Mouse (Mus musculus) midbrain, embryonic 15.5 days (tissue): Measurements from ENCODE around the gene Zfp697. TPM values are rescaled to one million over a fixed set of nuclear protein-coding genes. Genes with fewer than 3 reads are reported as not detected.
"Not testable (repeated sequence)": the region's sequence is repeated elsewhere in the genome, so short reads cannot be mapped to it uniquely, and the experiment has no call there.

Experiments
- ATAC-seq: fragments of 200-750 bp; cut with Nextera tagmentation; replicated peaks from 2 replicates; pipeline ENCODE4 v1.8.0; 2017; ENCODE audit warnings: moderate TSS enrichment
- H3K27ac ChIP-seq: fragments of 300-500 bp; sonication (generic); 2 replicates; pipeline ENCODE4 v1.5.1; 2015; ENCODE audit warnings: mild to moderate bottlenecking, inconsistent platforms
- H3K27me3 ChIP-seq: fragments of 300-500 bp; sonication (generic); replicated peaks from 2 replicates; pipeline ENCODE4 v1.6.1; 2015; ENCODE audit warnings: inconsistent platforms
- H3K36me3 ChIP-seq: fragments of 300-500 bp; sonication (generic); replicated peaks from 2 replicates; pipeline ENCODE4 v1.6.1; 2015; ENCODE audit warnings: inconsistent platforms
- H3K4me1 ChIP-seq: fragments of 300-500 bp; sonication (generic); 2 replicates; pipeline ENCODE4 v1.6.1; 2015; ENCODE audit warnings: inconsistent platforms
- H3K4me2 ChIP-seq: fragments of 300-500 bp; sonication (generic); 2 replicates; pipeline ENCODE4 v1.6.1; 2015; ENCODE audit warnings: inconsistent platforms, mild to moderate bottlenecking, moderate library complexity
- H3K4me3 ChIP-seq: fragments of 300-500 bp; sonication (generic); 2 replicates; pipeline ENCODE4 v1.5.1; 2015; ENCODE audit warnings: mild to moderate bottlenecking, inconsistent platforms
- H3K9ac ChIP-seq: fragments of 300-500 bp; sonication (generic); 2 replicates; pipeline ENCODE4 v1.6.1; 2015; ENCODE audit warnings: mild to moderate bottlenecking, inconsistent platforms
- H3K9me3 ChIP-seq: fragments of 300-500 bp; sonication (generic); 2 replicates; pipeline ENCODE4 v1.6.1; 2016; ENCODE audit warnings: inconsistent platforms
- WGBS: fragments of 180-500 bp; shearing (Covaris S2); methylation state at CpG from one replicate; pipeline ENCODE4 v1.1.7; 2015; ENCODE audit warnings: mixed read lengths; 5-methylcytosine and 5-hydroxymethylcytosine counted together
- polyA plus RNA-seq: library from polyadenylated mRNA; unstranded; fragments of >200 nt; fragmentation: Nextera tagmentation; extraction: Ambion mirVana; gene quantifications from 2 replicates; pipeline ENCODE4 v1.2.1, GENCODE M21; 2015

The Zfp697 gene
- polyA plus RNA-seq, 1 experiment from 2014 or later = 19.8 TPM

DNA sequence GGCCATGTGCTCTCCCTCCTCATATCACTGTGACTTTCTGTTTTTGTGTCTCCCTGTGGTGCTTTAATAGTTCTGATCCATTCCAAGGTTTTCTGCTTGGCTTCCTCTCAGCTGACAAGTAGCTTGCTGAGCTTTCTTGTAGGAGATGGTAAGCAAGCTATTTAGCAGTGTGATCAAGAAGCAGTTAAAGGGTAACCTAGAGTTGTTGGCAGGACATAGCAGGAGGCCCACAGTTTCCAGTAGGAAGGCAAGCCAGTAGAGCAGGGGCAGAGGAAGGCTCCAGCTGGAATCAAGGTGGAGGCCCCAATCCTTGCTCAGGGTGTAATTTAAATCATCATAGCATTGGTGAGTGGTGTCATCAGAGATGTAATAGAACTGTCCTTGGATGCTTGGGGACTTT lies 298.5 kb downstream of the Zfp697 start:
- no peaks in the 10 kb centered on the region for H3K27me3 ChIP-seq
- no peak for ATAC-seq
- no peak overlapping the region for H3K4me3 ChIP-seq
- no peaks in the 10 kb centered on the region for H3K9me3 ChIP-seq
- H3K4me1 ChIP-seq = no peaks in the 10 kb centered on the region
- H3K36me3 ChIP-seq = no peaks in the 10 kb centered on the region
- no peak overlapping the region for H3K27ac ChIP-seq
- no peak overlapping the region for H3K4me2 ChIP-seq
- H3K9ac ChIP-seq = no peak overlapping the region

DNA sequence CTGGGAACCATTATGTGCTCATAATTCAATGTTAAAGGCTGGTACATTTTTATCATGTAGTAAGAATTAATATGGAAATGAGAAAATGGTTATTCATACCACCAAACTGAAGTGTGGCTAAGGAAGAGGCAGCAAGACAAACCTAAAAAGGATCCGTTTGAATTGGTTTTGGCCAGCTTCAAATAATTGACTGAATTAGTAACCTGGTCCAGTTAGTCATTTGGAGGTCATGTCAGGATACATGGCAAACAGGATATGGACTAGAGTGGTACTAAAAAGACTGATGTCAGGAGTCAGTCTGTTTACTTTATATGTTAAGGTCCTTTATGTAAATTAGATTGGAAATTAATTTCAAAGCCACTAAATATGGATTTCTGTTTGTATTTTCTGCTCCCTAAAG lies 300.1 kb downstream of the Zfp697 start:
- Histone ChIP-seq H3K4me2 (no peak overlapping the region), H3K4me3 (no peak overlapping the region), H3K27ac (no peak overlapping the region), H3K27me3 (no peaks in the 10 kb centered on the region), H3K9ac (no peak overlapping the region), H3K9me3 (no peaks in the 10 kb centered on the region), H3K4me1 (no peaks in the 10 kb centered on the region), H3K36me3 (no peaks in the 10 kb centered on the region)
- WGBS = 76% methylated on average over 1 of the region's 1 CpGs
- ATAC-seq = no peak

DNA sequence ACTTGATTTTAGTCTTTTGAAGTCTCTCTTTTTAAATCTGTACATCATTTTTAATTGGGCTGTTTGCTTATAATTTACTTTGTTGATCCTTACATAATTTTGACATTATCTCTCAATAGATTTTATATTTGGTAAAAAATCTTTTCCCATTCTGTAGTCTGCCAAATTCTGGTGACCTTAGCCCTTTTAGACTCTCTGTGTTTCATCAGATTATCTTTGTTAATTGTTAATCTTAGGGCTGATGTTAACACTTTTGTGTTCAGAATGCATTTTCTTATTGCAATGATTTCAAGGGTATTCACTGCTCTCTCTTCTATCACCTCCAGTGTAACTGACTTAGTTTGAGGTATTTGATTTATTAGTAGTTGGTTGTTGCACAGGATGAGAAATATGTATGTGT lies 338.5 kb downstream of the Zfp697 start:
- Histone ChIP-seq H3K9ac (no peak overlapping the region), H3K4me1 (no peaks in the 10 kb centered on the region), H3K4me2 (no peak overlapping the region), H3K27ac (no peak overlapping the region), H3K36me3 (no peaks in the 10 kb centered on the region), H3K9me3 (no peaks in the 10 kb centered on the region), H3K4me3 (no peak overlapping the region), H3K27me3 (no peaks in the 10 kb centered on the region)
- ATAC-seq = no peak

DNA sequence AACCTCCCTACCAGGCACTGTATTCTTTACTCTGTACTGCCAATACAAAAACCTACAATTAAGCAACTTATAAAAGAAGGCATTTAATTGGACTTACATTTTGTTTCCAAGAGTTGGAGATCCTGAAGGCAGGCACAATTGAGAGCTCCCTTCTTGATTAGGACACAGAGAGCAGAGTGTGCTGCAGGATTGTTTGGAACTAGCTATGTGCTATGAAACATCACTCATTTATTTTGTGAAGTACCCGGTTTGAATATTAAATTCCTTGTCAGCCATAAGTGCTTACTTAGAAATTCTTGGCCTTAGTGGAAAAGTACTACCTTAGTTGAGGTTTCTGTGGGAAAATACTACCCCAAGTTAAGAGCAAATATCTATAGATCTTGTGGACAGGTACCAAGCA lies 342.1 kb downstream of the Zfp697 start, which contains the start of gene Hsd3b2:
TSS of gene Hsd3b2 (minus strand) at position 168 of the 400 bp plus-strand sequence.
- Histone ChIP-seq H3K4me1 (no peaks in the 10 kb centered on the region), H3K27me3 (no peaks in the 10 kb centered on the region), H3K9me3 (no peaks in the 10 kb centered on the region), H3K4me2 (no peak within 1 kb of the TSS), H3K9ac (no peak within 1 kb of the TSS), H3K4me3 (no peak within 1 kb of the TSS), H3K27ac (no peak within 1 kb of the TSS), H3K36me3 (no peaks in the 10 kb centered on the region)
- no peak for ATAC-seq
- WGBS = 79% methylated on average over 1 of the region's 1 CpGs

DNA sequence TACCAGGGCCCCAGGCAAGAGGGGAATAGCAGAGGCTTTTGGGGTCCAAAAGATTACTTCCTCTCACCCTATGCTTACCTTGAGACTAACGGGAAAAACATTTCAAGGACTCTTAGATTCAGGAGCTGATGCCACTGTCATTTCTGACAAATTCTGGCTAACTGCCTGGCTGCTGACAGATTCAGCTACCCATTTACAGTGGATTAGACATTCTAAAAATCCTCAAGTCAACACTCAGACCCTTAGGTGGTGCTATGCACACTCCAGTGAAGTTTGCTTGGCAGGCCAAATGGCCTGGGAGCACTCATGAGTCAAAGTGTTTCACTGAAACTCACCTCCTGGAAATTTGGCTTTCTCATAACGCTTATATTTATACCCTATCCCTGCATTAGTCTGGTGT lies 344.0 kb downstream of the Zfp697 start:
- no peak for ATAC-seq
- WGBS = 86% methylated on average over 2 of the region's 2 CpGs
- H3K27ac ChIP-seq = no peak overlapping the region

DNA sequence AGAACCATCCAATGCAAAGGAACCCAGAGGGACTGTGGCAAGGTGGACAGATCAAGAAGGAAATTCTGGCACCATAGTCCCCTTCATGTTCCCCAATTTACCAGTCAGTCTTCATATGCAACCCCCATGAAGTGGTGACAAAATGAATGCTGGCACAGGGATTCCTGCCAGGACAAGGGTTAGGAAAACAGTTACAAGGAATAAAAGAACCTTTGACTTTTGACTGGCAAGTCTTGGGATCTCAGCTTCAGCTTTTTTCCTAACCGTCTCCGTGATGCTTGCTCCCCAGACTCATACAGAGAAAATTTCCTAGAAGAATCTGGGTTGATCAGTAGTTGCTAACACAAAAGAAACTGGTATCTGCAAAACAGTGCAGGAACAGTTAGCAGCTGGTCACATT lies 351.5 kb downstream of the Zfp697 start:
- Histone ChIP-seq H3K27me3 (no peaks in the 10 kb centered on the region), H3K9ac (no peak overlapping the region), H3K4me2 (no peak overlapping the region), H3K27ac (no peak overlapping the region), H3K36me3 (no peaks in the 10 kb centered on the region), H3K9me3 (no peaks in the 10 kb centered on the region), H3K4me1 (no peaks in the 10 kb centered on the region), H3K4me3 (no peak overlapping the region)
- WGBS = 85% methylated on average over 2 of the region's 2 CpGs
- no peak for ATAC-seq

More for the DNA sequence above, 344.0 kb downstream of the Zfp697 start:
- no peaks in the 10 kb centered on the region for H3K27me3 ChIP-seq
- no peaks in the 10 kb centered on the region for H3K9me3 ChIP-seq
- H3K4me1 ChIP-seq = no peaks in the 10 kb centered on the region
- H3K36me3 ChIP-seq = no peaks in the 10 kb centered on the region
- H3K4me2 ChIP-seq = no peak overlapping the region
- no peak overlapping the region for H3K9ac ChIP-seq
- H3K4me3 ChIP-seq = no peak overlapping the region

DNA sequence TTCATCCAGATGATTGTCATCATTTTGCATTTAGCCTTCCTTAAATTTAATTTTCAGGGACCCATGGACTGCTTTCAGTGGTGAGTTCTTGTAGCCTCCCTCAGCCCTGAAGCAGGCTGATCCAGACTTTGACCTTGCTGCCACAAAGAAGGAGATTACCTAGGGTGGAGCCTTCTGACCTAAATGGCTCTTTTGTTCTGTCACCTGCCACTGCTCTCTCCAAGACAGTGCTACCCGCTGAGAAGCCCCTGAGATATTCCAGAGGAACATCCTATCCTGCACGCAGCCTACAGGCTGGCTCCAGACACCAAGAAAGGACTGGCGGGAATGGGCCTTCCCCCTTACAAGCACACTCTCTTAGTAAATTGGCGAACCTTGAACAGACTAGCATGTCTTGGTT lies 352.1 kb downstream of the Zfp697 start:
- ATAC-seq = no peak
- Histone ChIP-seq H3K4me3 (no peak overlapping the region), H3K27ac (no peak overlapping the region), H3K4me1 (no peaks in the 10 kb centered on the region), H3K9me3 (no peaks in the 10 kb centered on the region), H3K9ac (no peak overlapping the region), H3K4me2 (no peak overlapping the region), H3K36me3 (no peaks in the 10 kb centered on the region), H3K27me3 (no peaks in the 10 kb centered on the region)
- 44% methylated on average over 4 of the region's 4 CpGs for WGBS

DNA sequence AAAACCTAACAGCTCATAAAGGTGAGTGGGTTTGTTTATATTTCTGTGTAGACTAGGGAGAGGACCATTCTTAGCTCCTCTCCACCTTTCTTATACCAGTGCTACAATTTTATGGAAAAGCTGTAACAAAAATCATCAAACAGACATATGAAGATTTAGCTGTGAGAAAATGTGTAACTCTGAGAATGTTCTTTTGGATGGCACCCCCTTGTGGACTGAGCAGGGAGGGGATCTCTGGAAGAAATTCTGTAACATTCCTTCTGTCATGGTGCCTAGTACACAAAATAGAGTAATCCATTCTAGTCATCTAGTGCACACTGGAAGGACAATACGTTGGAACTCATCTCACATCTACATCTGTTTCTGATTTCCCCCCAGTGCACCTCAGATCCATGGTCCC lies 358.8 kb downstream of the Zfp697 start:
- not testable (repeated sequence) for H3K9ac ChIP-seq, H3K4me1 ChIP-seq, H3K27ac ChIP-seq, H3K4me2 ChIP-seq, H3K27me3 ChIP-seq, ATAC-seq, H3K9me3 ChIP-seq, H3K4me3 ChIP-seq, H3K36me3 ChIP-seq
- WGBS = 81% methylated on average over 1 of the region's 1 CpGs

DNA sequence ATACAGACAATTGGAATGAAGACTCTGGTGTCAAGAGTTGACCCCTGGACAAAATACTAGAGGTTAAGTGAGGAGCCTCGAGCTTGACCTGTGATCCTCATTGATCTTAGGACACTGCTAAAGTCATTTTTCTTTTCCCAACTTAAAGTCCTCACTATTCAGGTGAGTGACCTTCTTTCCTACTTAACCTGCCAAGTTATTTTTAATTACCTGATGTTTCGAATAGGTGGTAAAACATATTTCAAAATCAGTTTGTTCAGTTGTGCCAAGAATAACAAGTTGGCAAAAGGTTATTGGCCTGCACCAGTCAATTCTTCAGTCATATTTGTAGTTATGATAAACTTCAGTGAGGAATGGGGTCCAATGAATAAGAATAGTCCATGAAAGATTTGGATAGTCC lies 369.9 kb downstream of the Zfp697 start:
- ATAC-seq = no peak
- Histone ChIP-seq H3K36me3 (no peaks in the 10 kb centered on the region), H3K4me2 (no peak overlapping the region), H3K4me3 (no peak overlapping the region), H3K4me1 (no peaks in the 10 kb centered on the region), H3K27me3 (no peaks in the 10 kb centered on the region), H3K9me3 (no peaks in the 10 kb centered on the region), H3K9ac (no peak overlapping the region), H3K27ac (no peak overlapping the region)
- WGBS = 80% methylated on average over 2 of the region's 2 CpGs

DNA sequence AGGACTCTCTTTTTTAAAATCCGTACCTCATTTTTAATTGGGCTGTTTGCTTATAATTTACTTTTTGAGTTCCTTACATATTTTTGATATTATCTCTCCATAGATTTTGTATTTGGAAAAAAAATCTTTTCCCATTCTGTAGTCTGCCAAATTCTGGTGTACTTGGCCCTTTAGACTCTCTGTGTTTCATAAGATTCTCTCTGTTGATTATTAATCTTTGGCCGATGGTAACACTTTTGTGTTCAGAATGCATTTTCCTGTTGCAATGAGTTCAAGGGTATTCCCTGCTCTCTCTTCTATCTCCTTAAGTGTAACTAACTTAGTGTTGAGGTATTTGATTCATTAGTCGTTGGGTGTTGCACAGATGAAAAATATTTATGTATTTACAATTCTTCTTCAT lies 374.6 kb downstream of the Zfp697 start:
- Histone ChIP-seq H3K9ac (no peak overlapping the region), H3K4me3 (no peak overlapping the region), H3K36me3 (no peaks in the 10 kb centered on the region), H3K4me2 (no peak overlapping the region), H3K27me3 (no peaks in the 10 kb centered on the region), H3K27ac (no peak overlapping the region), H3K4me1 (no peaks in the 10 kb centered on the region), H3K9me3 (no peaks in the 10 kb centered on the region)
- no peak for ATAC-seq
- 86% methylated on average over 3 of the region's 3 CpGs for WGBS

DNA sequence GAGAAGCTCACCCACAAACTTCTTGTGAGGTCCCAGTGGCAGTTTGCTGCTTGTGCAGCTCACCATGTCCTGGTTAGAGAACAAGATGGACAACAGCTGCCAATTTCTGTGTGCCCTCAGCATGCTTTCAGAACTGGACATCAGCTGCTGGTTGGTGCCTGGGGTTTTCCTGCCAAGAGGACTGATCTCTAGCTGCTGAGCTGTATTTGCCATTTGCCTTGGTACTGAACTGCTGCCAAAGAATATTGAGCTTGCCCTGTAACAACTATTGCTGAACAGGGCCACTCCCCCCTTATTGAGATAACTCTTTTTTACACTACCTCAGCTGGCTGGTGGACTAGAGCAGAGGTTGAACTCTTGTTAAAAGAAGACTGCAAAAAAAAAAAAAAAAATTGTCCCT lies 381.9 kb downstream of the Zfp697 start:
- H3K4me1 ChIP-seq = no peaks in the 10 kb centered on the region
- no peaks in the 10 kb centered on the region for H3K36me3 ChIP-seq
- H3K4me2 ChIP-seq = no peak overlapping the region
- no peak overlapping the region for H3K9ac ChIP-seq
- H3K27me3 ChIP-seq = no peaks in the 10 kb centered on the region
- H3K4me3 ChIP-seq = no peak overlapping the region
- ATAC-seq = no peak
- no peak overlapping the region for H3K27ac ChIP-seq
- H3K9me3 ChIP-seq = no peaks in the 10 kb centered on the region

DNA sequence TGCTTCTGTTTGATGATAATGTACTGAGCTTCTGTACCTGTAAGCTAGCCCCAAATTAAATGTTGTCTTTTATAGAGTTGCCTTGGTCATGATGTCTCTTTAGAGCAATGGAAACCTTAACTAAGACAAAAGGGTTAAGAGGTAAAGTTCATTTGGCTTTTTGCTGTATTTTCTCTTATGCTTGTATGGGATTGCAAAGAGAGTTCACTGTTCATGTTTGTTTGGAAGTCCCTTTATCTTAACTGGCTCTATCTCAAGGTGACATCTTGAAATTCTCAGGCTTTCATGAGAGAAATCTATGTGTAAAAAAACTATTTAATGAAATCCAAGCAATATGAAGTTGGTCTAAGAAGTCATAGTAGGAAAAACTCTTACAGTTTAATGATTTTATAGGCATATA lies 398.7 kb downstream of the Zfp697 start:
- Histone ChIP-seq H3K4me2 (no peak overlapping the region), H3K4me1 (no peaks in the 10 kb centered on the region)
- no peak for ATAC-seq

DNA sequence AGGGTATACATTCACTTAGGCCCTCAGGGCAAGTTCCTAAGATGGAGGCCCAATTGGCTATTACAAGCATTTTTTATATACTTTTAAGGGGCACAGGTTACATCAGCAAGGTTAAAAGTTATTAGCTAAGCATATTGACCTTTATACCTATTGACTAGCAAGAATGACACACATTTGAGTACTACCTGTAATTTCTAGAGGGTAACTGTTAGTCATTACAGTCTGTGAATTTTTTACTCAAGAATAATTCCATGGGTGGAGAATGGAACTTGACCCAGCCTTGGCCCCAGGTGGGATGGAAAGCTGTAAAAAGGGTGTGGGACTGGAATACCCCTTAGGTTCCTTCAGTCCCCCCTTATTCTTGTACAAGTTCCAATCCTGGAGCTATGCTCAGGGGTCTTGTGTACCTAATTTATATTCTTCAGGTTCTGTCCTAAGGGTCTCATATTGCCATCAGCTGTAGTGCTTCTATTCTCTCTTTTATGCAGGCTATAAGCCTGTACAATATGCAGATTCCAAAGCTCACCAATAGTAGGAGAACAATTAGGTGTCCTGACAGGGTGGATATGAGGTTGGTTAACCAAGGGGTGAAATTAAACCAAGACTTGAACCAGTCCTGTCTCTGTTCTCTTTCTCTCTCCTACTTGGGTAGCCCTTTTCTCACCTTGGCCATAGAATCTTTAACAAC lies 400.1 kb downstream of the Zfp697 start:
- H3K27ac ChIP-seq = no peak overlapping the region
- no peak overlapping the region for H3K9ac ChIP-seq
- H3K27me3 ChIP-seq = no peaks in the 10 kb centered on the region
- no peaks in the 10 kb centered on the region for H3K4me1 ChIP-seq
- no peak overlapping the region for H3K4me2 ChIP-seq
- no peaks in the 10 kb centered on the region for H3K36me3 ChIP-seq
- no peak overlapping the region for H3K4me3 ChIP-seq
- no peaks in the 10 kb centered on the region for H3K9me3 ChIP-seq
- ATAC-seq = no peak

More for the DNA sequence above, 398.7 kb downstream of the Zfp697 start:
- Histone ChIP-seq H3K36me3 (no peaks in the 10 kb centered on the region), H3K27me3 (no peaks in the 10 kb centered on the region), H3K9me3 (no peaks in the 10 kb centered on the region), H3K4me3 (no peak overlapping the region), H3K9ac (no peak overlapping the region), H3K27ac (no peak overlapping the region)
